ENCODE assay signal across 10 mouse cellular contexts in genomic region chr9:102192724-102193685, GRCm38 (mm10).
DNase-seq lines count a peak whose midpoint lies in the region; ATAC-seq and TF ChIP-seq lines count a peak whose summit lies in the region.
"Had no signal": no experiment of that assay in that cellular context is flagged by ENCODE, and none has a peak within 500 bp of the region (broad histone marks: within the 10 kb centered on the region; RNA-seq: fewer than 3 reads in every experiment).

No protein-coding gene starts in this region.

- WGBS in forebrain, embryonic 14.5 days, result 3% methylated on average over 13 of the region's 13 CpGs
- 41% methylated on average over 13 of the region's 13 CpGs for WGBS in limb, embryonic 10.5 days
- WGBS in neural tube, embryonic 15.5 days, result 25% methylated on average over 13 of the region's 13 CpGs

- intact Hi-C loops in left cerebral cortex, adult 2 months (cut with DNase I), result no loop called here
- intact Hi-C loops in left cerebral cortex, postnatal 25 days (cut with DNase I), result no loop called here
- intact Hi-C loops in heart, postnatal 14 days (cut with DNase I), result no loop called here

- DNase-seq in left cerebral cortex, adult 2 months (ENCODE audit: extremely low spot score in 1 of 2, low spot score in 2 of 2), result no peak
- no peak for DNase-seq in left cerebral cortex, postnatal 25 days (ENCODE audit: low spot score in 2 of 2)
- DNase-seq in forebrain, embryonic 14.5 days (ENCODE audit: low spot score), result peak; percentile 88
- DNase-seq in limb, embryonic 10.5 days (ENCODE audit: low spot score), result peak; percentile 39
- no peak for DNase-seq in ovary, postnatal 14 days (ENCODE audit: low spot score)
- no peak for DNase-seq in heart, postnatal 14 days
- DNase-seq: lung, embryonic 14.5 days had no signal

- H3K4me1 ChIP-seq in forebrain, embryonic 14.5 days (ENCODE audit: control insufficient read depth, insufficient read depth, low read length), result peaks cover 42% of the 10 kb centered on the region
- H3K4me1 ChIP-seq in limb, embryonic 10.5 days, result peaks cover 36% of the 10 kb centered on the region
- H3K4me1 ChIP-seq in neural tube, embryonic 15.5 days, result peaks cover 25% of the 10 kb centered on the region

- H3K36me3 ChIP-seq in forebrain, embryonic 14.5 days (ENCODE audit: control insufficient read depth, insufficient read depth, low read length), result no peaks in the 10 kb centered on the region; the same call in 1 of the 2 replicates
- H3K36me3 ChIP-seq in limb, embryonic 10.5 days, result no peaks in the 10 kb centered on the region
- no peaks in the 10 kb centered on the region for H3K36me3 ChIP-seq in neural tube, embryonic 15.5 days
- H3K36me3 ChIP-seq: embryonic facial prominence, embryonic 13.5 days had no signal

- H3K9me3 ChIP-seq in forebrain, embryonic 14.5 days (replicated peaks; ENCODE audit: control insufficient read depth, low read length), result no peaks in the 10 kb centered on the region
- H3K9me3 ChIP-seq in limb, embryonic 10.5 days (replicated peaks), result no peaks in the 10 kb centered on the region
- H3K9me3 ChIP-seq in neural tube, embryonic 15.5 days (replicated peaks), result no peaks in the 10 kb centered on the region
- H3K9me3 ChIP-seq: embryonic facial prominence, embryonic 13.5 days had no signal

- peaks cover 9% of the 10 kb centered on the region; the same call in 1 of the 2 replicates for H3K27me3 ChIP-seq in forebrain, embryonic 14.5 days (replicated peaks; ENCODE audit: control insufficient read depth, insufficient read depth, low read length)
- no peaks in the 10 kb centered on the region for H3K27me3 ChIP-seq in limb, embryonic 10.5 days (ENCODE audit: low read depth, poor library complexity, severe bottlenecking)
- peaks cover 17% of the 10 kb centered on the region for H3K27me3 ChIP-seq in neural tube, embryonic 15.5 days (replicated peaks)
- H3K27me3 ChIP-seq: embryonic facial prominence, embryonic 13.5 days had no signal

- peak overlapping the region; percentile 13; the same call in 1 of the 2 replicates for H3K9ac ChIP-seq in forebrain, embryonic 14.5 days (ENCODE audit: low read length)
- H3K9ac ChIP-seq in neural tube, embryonic 15.5 days (replicated peaks), result no peak overlapping the region
- H3K9ac ChIP-seq: embryonic facial prominence, embryonic 13.5 days; lung, embryonic 14.5 days had no signal

- ATAC-seq in forebrain, embryonic 14.5 days, result peak; percentile 84
- ATAC-seq in neural tube, embryonic 15.5 days (ENCODE audit: low FRiP score), result peak; percentile 83
- ATAC-seq in megakaryocyte, adult 5-6 weeks (ENCODE audit: poor library complexity, severe bottlenecking), result no peak

- peak overlapping the region; percentile 16; the same call in 1 of the 2 replicates for H3K4me2 ChIP-seq in forebrain, embryonic 14.5 days (ENCODE audit: low read length)
- no peak overlapping the region for H3K4me2 ChIP-seq in neural tube, embryonic 15.5 days
- H3K4me2 ChIP-seq: embryonic facial prominence, embryonic 13.5 days; lung, embryonic 14.5 days had no signal

- no peak overlapping the region for H3K4me3 ChIP-seq in left cerebral cortex, adult 2 months
- H3K4me3 ChIP-seq in forebrain, embryonic 14.5 days (ENCODE audit: low read depth, low read length), result no peak overlapping the region
- no peak overlapping the region for H3K4me3 ChIP-seq in limb, embryonic 10.5 days
- H3K4me3 ChIP-seq in neural tube, embryonic 15.5 days (replicated peaks), result no peak overlapping the region
- H3K4me3 ChIP-seq: embryonic facial prominence, embryonic 13.5 days had no signal

- TF ChIP-seq CTCF in left cerebral cortex, adult 2 months (IDR thresholded peaks at IDR 0.05), result no peak

- peak overlapping the region; percentile 50; the same call in 1 of the 2 replicates for H3K27ac ChIP-seq in left cerebral cortex, adult 2 months
- peak overlapping the region; percentile 78 for H3K27ac ChIP-seq in forebrain, embryonic 14.5 days (ENCODE audit: low read depth, low read length)
- no peak overlapping the region for H3K27ac ChIP-seq in limb, embryonic 10.5 days
- H3K27ac ChIP-seq in neural tube, embryonic 15.5 days (replicated peaks), result peak overlapping the region; percentile 46; the same call in 1 of the 2 replicates
- H3K27ac ChIP-seq: embryonic facial prominence, embryonic 13.5 days had no signal

Comparison
In these comparisons a context has a peak if more than half of its experiments do, and no peak if none do; other contexts are left out.
1. DNase-seq: peak in forebrain, embryonic 14.5 days (single experiment) and limb, embryonic 10.5 days (single experiment); none in left cerebral cortex, adult 2 months (0 of 2), left cerebral cortex, postnatal 25 days (0 of 2), ovary, postnatal 14 days (single experiment) and heart, postnatal 14 days (0 of 2).